Mouse (Mus musculus) hindbrain, embryonic 16.5 days (tissue): Measurements from ENCODE around the gene Slc2a13. TPM values are rescaled to one million over a fixed set of nuclear protein-coding genes. Genes with fewer than 3 reads are reported as not detected.

Source experiments
- ATAC-seq: fragments of 200-750 bp; cut with Nextera tagmentation; 2 replicates; pipeline ENCODE4 v1.8.0; 2017; ENCODE audit warnings: moderate TSS enrichment, moderate library complexity
- H3K27ac ChIP-seq: fragments of 300-500 bp; sonication (generic); 2 replicates; pipeline ENCODE4 v1.5.1; 2014; ENCODE audit warnings: low read depth, mild to moderate bottlenecking, control low read depth, low read length, moderate library complexity
- H3K27me3 ChIP-seq: fragments of 300-500 bp; sonication (generic); replicated peaks from 2 replicates; pipeline ENCODE4 v1.6.1; 2014; ENCODE audit warnings: low read length; ENCODE audit not compliant: control insufficient read depth, insufficient read depth
- H3K36me3 ChIP-seq: fragments of 300-500 bp; sonication (generic); 2 replicates; pipeline ENCODE4 v1.6.1; 2014; ENCODE audit warnings: mild to moderate bottlenecking, low read length, moderate library complexity, mixed read lengths; ENCODE audit not compliant: control insufficient read depth, insufficient read depth
- H3K4me1 ChIP-seq: fragments of 300-500 bp; sonication (generic); 2 replicates; pipeline ENCODE4 v1.6.1; 2014; ENCODE audit warnings: low read depth, low read length; ENCODE audit not compliant: control insufficient read depth, insufficient read depth
- H3K4me2 ChIP-seq: fragments of 300-500 bp; sonication (generic); 2 replicates; pipeline ENCODE4 v1.6.1; 2014; ENCODE audit warnings: mild to moderate bottlenecking, low read length, control low read depth, moderate library complexity
- H3K4me3 ChIP-seq: fragments of 300-500 bp; sonication (generic); 2 replicates; pipeline ENCODE4 v1.5.1; 2014; ENCODE audit warnings: mild to moderate bottlenecking, low read length, control low read depth, moderate library complexity
- H3K9ac ChIP-seq: fragments of 300-500 bp; sonication (generic); 2 replicates; pipeline ENCODE4 v1.6.1; 2014; ENCODE audit warnings: low read depth, mild to moderate bottlenecking, control low read depth, low read length, moderate library complexity
- H3K9me3 ChIP-seq: fragments of 300-500 bp; sonication (generic); 2 replicates; pipeline ENCODE4 v1.6.1; 2014; ENCODE audit warnings: mild to moderate bottlenecking, low read length, moderate library complexity; ENCODE audit not compliant: control insufficient read depth
- WGBS: fragments of 180-500 bp; shearing (Covaris S2); extraction: QIAGEN DNeasy Blood & Tissue Kit; methylation state at CpG from one replicate; pipeline ENCODE4 v1.1.7; 2014; 5-methylcytosine and 5-hydroxymethylcytosine counted together
- polyA plus RNA-seq: library from polyadenylated mRNA; unstranded; fragments of >200 nt; fragmentation: Nextera tagmentation; extraction: Ambion mirVana; gene quantifications from 2 replicates; pipeline ENCODE4 v1.2.1, GENCODE M21; 2015

The Slc2a13 gene
- polyA plus RNA-seq, 1 experiment from 2014 or later = 4.6 TPM

GRCm38 (mm10) chr15:91374441-91374840 is 198.6 kb downstream of the Slc2a13 start:
- WGBS = 37% methylated on average over 5 of the region's 5 CpGs
- no peak for ATAC-seq

GRCm38 (mm10) chr15:91373203-91373584 is 199.9 kb downstream of the Slc2a13 start:
- H3K27ac ChIP-seq = peak overlapping the region; percentile 66
- H3K4me1 ChIP-seq = peaks cover 33% of the 10 kb centered on the region
- ATAC-seq = peak; percentile 84
- 25% methylated on average over 7 of the region's 7 CpGs for WGBS
- H3K9me3 ChIP-seq = no peaks in the 10 kb centered on the region
- peak overlapping the region; percentile 23 for H3K4me2 ChIP-seq
- H3K27me3 ChIP-seq = no peaks in the 10 kb centered on the region
- no peak overlapping the region for H3K9ac ChIP-seq
- no peak overlapping the region for H3K4me3 ChIP-seq
- no peaks in the 10 kb centered on the region for H3K36me3 ChIP-seq

More at GRCm38 (mm10) chr15:91374441-91374840, 198.6 kb downstream of the Slc2a13 start:
- H3K36me3 ChIP-seq = no peaks in the 10 kb centered on the region
- H3K27ac ChIP-seq = no peak overlapping the region
- no peaks in the 10 kb centered on the region for H3K9me3 ChIP-seq
- H3K27me3 ChIP-seq = no peaks in the 10 kb centered on the region
- H3K9ac ChIP-seq = no peak overlapping the region
- peaks cover 33% of the 10 kb centered on the region for H3K4me1 ChIP-seq
- no peak overlapping the region for H3K4me2 ChIP-seq
- no peak overlapping the region for H3K4me3 ChIP-seq

DNA sequence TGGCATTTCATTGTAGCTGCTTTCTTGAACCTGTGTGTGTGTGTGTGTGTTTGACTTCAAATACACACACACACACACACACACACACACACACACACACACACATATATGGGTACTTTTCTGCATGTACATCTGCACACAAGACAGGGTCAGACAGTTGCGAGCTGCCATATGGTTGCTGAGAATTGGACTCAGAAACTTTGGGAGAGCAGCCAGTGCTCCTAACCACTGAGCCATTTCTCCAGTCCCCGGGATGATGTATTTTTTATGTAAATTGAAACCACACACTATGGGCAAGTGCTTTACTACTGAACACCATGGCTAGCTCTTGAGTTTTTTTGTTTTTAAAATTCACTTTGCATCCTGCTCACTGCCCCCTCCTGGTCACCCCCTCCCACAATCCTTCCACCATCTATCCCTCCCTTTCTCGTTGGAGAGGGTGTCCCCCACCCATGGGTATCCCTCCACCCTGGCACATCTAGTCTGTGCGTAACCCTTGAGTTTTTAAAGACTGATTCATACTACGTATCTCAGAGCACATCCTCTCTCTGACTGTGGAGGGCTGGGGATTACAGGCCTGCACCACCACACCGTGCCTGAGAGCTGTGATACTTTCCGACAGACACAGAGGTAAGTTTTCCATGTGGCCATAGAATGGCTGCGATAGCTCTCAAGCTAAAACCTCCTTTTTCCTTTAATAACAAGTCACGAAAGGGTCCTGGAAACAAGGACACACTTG is 200.4 kb downstream of the Slc2a13 start:
- H3K4me1 ChIP-seq = peaks cover 33% of the 10 kb centered on the region
- peak overlapping the region; percentile 23; the same call in 1 of the 2 replicates for H3K4me2 ChIP-seq
- WGBS = 48% methylated on average over 9 of the region's 9 CpGs

DNA sequence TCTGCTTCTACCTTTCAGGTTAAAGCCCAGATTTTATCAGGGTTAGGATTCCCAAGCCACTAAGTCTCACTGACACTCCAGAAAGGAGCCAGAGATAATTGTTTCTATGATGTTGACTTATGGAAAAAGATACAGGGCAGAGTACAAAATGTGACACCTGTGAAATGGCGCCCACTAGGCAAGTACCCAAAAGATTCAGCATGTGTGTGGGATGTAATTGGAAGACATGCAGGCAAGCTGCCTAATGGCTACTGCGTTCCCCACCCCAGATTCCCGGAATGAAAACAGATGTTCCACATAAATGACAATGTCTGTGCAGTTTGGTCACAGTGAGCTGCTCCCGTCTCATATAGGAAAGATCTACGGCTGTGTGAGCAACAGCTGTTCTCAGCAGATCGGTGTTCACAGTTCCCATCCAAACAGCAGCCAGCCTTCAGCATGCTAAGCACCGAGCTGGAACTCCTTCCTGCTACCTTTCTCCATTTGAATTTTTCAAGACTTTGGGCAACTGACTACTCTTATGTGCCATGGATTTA is 201.1 kb downstream of the Slc2a13 start:
- Histone ChIP-seq H3K4me3 (no peak overlapping the region), H3K27ac (no peak overlapping the region), H3K36me3 (no peaks in the 10 kb centered on the region), H3K27me3 (no peaks in the 10 kb centered on the region), H3K4me1 (peaks cover 27% of the 10 kb centered on the region), H3K9ac (no peak overlapping the region), H3K9me3 (no peaks in the 10 kb centered on the region), H3K4me2 (no peak overlapping the region)
- 0 out of 2 replicates have a peak, but pooled peaks have one; percentile 15 for ATAC-seq
- 47% methylated on average over 7 of the region's 7 CpGs for WGBS

More for the DNA sequence above, 200.4 kb downstream of the Slc2a13 start:
- Histone ChIP-seq H3K36me3 (no peaks in the 10 kb centered on the region), H3K9me3 (no peaks in the 10 kb centered on the region), H3K9ac (no peak overlapping the region), H3K4me3 (no peak overlapping the region), H3K27ac (peak overlapping the region; percentile 66), H3K27me3 (no peaks in the 10 kb centered on the region)
- ATAC-seq = peak; percentile 72

DNA sequence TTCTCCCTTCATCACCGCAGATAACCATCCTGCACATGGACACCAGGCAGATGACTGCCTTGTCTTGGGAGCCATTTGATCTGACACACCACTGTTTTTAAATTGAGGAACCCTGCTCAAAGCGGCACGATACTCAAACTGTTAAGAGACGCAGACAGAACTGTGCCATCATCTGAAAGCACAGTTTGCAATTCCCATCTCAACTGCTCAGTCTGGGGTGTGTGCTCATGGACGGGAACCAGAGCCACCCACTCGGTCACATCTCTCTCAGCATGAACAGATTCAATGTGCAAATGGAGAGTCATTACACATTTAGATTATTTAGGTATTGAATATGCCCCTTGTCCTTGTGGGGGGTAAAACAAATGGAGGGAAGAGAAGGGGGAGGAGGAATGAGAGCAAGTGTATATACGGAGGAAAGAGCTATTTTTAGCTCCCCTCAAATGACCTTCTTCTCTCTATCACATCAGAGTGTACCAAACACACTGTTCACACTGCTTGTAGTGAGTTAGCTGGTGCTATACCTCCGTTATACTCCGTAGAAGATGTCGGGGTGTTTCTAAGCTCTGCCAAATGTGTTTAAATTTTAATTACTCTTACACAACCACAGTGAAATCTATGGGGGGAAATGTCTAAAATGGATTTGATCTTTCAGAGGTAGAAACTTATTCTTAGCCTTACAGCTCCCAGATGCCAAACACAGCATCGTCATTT is 203.2 kb downstream of the Slc2a13 start:
- Histone ChIP-seq H3K4me1 (peaks cover 26% of the 10 kb centered on the region), H3K9ac (no peak overlapping the region)

GRCm38 (mm10) chr15:91360495-91360894 is 212.6 kb downstream of the Slc2a13 start:
- H3K4me1 ChIP-seq = no peaks in the 10 kb centered on the region
- H3K36me3 ChIP-seq = no peaks in the 10 kb centered on the region
- H3K27me3 ChIP-seq = no peaks in the 10 kb centered on the region
- H3K9ac ChIP-seq = no peak overlapping the region
- WGBS = 76% methylated on average over 2 of the region's 2 CpGs
- no peak for ATAC-seq
- H3K9me3 ChIP-seq = no peaks in the 10 kb centered on the region
- H3K27ac ChIP-seq = no peak overlapping the region
- H3K4me3 ChIP-seq = no peak overlapping the region
- no peak overlapping the region for H3K4me2 ChIP-seq

More for the DNA sequence above, 203.2 kb downstream of the Slc2a13 start:
- Histone ChIP-seq H3K36me3 (no peaks in the 10 kb centered on the region), H3K9me3 (no peaks in the 10 kb centered on the region), H3K27ac (no peak overlapping the region), H3K4me2 (no peak overlapping the region), H3K27me3 (no peaks in the 10 kb centered on the region), H3K4me3 (no peak overlapping the region)
- WGBS = 54% methylated on average over 11 of the region's 11 CpGs
- ATAC-seq = no peak

- no peak overlapping the region for H3K9ac ChIP-seq
- H3K27ac ChIP-seq = no peak overlapping the region
- no peak for ATAC-seq
- H3K36me3 ChIP-seq = no peaks in the 10 kb centered on the region
- 68% methylated on average over 7 of the region's 7 CpGs for WGBS
- H3K4me1 ChIP-seq = no peaks in the 10 kb centered on the region
- no peaks in the 10 kb centered on the region for H3K9me3 ChIP-seq
- no peaks in the 10 kb centered on the region for H3K27me3 ChIP-seq
- no peak overlapping the region for H3K4me3 ChIP-seq
- H3K4me2 ChIP-seq = no peak overlapping the region
These were observed 222.1 kb downstream of the Slc2a13 start for GRCm38 (mm10) chr15:91351006-91351405.

- 89% methylated on average over 1 of the region's 1 CpGs for WGBS
- Histone ChIP-seq H3K4me2 (no peak overlapping the region), H3K9me3 (no peaks in the 10 kb centered on the region), H3K27ac (no peak overlapping the region), H3K4me3 (no peak overlapping the region), H3K36me3 (0 out of 2 replicates have a peak, but pooled peaks cover 2% of the 10 kb centered on the region), H3K27me3 (no peaks in the 10 kb centered on the region), H3K9ac (no peak overlapping the region), H3K4me1 (no peaks in the 10 kb centered on the region)
- ATAC-seq = no peak
These were observed 234.7 kb downstream of the Slc2a13 start for GRCm38 (mm10) chr15:91338350-91338749.

GRCm38 (mm10) chr15:91334416-91334900 is 238.6 kb downstream of the Slc2a13 start:
- 76% methylated on average over 6 of the region's 6 CpGs for WGBS
- H3K4me3 ChIP-seq = no peak overlapping the region
- H3K27ac ChIP-seq = no peak overlapping the region
- no peaks in the 10 kb centered on the region for H3K27me3 ChIP-seq
- no peaks in the 10 kb centered on the region for H3K36me3 ChIP-seq
- H3K4me1 ChIP-seq = no peaks in the 10 kb centered on the region
- no peak overlapping the region for H3K9ac ChIP-seq
- no peaks in the 10 kb centered on the region for H3K9me3 ChIP-seq
- no peak for ATAC-seq
- H3K4me2 ChIP-seq = no peak overlapping the region
